Mouse (Mus musculus): ENCODE measurements around the gene Psmd11. TPM values are rescaled to one million over a fixed set of nuclear protein-coding genes. Genes with fewer than 3 reads are reported as not detected.
"Not testable (repeated sequence)": the region's sequence is repeated elsewhere in the genome, so short reads cannot be mapped to it uniquely, and the experiment has no call there.

The Psmd11 gene
- total RNA-seq, 2 experiments from 2014 or later, result 93.8 to 101 TPM

DNA sequence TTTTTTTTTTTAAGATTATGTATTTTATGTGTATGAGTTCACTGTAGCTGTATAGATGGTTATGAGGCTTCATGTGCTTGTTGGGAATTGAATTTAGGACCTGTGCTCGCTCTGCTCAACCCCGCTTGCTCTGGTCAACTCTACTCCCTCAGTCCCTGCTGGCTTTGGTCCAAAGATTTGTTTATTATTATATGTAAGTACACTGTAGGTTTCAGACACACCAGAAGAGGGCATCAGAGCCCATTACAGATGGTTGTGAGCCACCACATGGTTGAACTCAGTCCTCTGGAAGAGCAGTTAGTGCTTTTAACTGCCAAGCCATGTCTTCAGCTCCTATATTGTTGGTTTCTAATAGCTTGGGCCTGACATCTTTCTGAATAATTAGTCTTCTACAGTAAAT lies 21.4 kb downstream of the Psmd11 start:
- DNase-seq (ENCODE audit: low spot score in 2 of 2), result no peak
- no peak overlapping the region for H3K27ac ChIP-seq
- H3K4me3 ChIP-seq, result no peak overlapping the region
- peak; percentile 55 for TF ChIP-seq CTCF (conservative IDR thresholded peaks at IDR 0.05)

DNA sequence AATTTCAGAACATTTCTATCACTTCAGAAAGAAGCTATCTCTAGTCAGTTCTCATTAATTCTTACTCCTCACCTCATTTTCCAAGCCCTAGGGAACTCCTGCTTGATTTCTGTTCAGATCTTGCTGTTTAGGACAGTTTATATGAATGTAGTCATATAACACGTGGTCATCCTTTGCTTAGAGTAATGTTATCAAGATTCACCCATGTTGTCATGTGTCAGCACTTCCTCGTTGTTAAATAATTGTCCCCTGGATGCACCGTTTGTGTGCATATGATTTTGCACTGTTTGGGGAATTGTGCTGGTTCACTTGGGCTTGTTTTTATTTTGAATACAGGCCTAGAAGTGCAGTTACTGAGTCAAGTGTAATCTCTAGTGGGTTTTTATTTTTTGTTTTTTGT lies 23.8 kb downstream of the Psmd11 start:
- DNase-seq (ENCODE audit: low spot score in 2 of 2), result no peak
- Histone ChIP-seq H3K27ac (no peak overlapping the region), H3K4me3 (no peak overlapping the region)
- no peak for TF ChIP-seq CTCF (conservative IDR thresholded peaks at IDR 0.05)

DNA sequence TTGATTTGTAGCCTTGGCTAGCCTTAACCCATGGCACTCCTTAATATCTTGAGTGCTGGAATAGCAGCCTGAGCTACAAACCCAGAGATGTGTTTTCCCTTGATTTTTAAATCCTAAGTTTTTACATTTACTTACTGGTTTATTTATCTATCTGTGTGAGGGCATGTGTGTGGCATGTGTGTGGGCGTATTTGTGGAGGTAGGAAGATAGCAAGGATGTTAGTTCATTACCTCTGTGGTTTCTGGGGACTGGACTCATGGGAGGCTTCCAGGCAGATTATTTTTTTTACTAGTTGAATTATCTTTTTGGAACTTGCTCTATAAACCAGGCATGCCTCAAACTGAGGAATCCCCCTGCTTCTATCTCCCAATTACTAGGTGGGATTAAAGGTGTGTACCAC lies 24.8 kb downstream of the Psmd11 start:
- no peak for DNase-seq (ENCODE audit: low spot score in 2 of 2)
- no peak for TF ChIP-seq CTCF (conservative IDR thresholded peaks at IDR 0.05)
- Histone ChIP-seq H3K4me3 (no peak overlapping the region), H3K27ac (no peak overlapping the region)

DNA sequence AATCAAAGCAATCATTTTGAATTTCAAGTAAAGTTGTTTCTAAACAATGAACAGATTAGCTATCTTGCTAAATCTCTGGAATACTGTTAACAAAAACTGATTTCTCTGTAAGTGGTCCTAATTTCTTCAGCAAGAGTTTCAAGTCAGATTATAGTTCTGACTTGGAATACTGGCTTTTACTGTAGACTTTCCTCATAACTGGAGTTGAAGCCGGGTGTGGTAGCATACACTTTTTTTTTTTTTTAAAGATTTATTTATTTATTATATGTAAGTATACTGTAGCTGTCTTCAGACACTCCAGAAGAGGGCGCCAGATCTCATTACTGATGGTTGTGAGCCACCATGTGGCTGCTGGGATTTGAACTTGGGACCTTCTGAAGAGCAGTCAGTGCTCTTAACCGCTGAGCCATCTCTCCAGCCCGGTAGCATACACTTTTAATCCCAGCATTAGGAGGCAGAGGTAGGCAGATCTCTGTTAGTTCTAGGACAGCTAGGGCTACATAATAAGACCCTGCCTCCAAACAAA lies 35.3 kb downstream of the Psmd11 start:
- not testable (repeated sequence) for H3K27ac ChIP-seq; H3K4me3 ChIP-seq; DNase-seq (ENCODE audit: low spot score in 2 of 2)
- peak; percentile 65 for TF ChIP-seq CTCF (conservative IDR thresholded peaks at IDR 0.05)

DNA sequence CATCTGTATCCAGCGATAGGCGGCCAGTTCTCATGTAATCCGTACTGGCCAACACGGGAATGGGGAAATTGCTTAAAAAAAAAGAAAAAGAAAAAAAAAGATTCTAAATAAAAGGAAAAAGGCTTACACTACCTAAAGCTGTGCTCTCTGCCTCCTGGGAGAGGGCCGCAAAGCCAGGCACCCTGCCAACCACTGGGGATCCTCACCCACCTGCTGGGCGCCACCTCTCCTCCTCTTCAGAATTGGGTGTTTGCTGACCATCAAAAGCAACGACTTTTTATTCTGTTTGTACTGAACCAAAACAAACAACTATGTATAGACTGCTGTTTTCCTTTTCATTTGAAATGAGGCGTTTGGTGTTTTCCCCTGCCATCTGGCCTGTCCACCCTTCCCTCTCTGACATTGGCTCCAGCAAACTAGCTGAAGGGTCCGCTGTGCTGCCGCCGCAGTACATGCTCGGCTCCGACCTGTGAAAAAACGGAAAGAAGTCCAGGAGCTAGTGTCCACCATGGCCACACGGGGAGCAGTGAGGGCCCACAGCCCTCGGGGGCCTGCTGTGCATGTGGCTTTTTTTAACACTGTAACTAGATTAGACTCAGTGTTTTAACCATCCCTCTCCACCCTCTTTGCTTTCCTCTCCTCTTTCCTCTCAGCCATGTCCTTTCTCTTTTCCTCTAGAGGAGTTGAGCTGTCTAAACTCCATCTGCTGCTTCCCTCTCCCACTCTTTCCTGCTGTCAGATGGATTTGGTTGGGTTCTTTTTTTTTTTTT lies 43.6 kb downstream of the Psmd11 start:
- no peak for TF ChIP-seq CTCF (conservative IDR thresholded peaks at IDR 0.05)
- Histone ChIP-seq H3K4me3 (no peak overlapping the region), H3K27ac (peak overlapping the region; percentile 92)
- no peak for DNase-seq (ENCODE audit: low spot score in 2 of 2)

DNA sequence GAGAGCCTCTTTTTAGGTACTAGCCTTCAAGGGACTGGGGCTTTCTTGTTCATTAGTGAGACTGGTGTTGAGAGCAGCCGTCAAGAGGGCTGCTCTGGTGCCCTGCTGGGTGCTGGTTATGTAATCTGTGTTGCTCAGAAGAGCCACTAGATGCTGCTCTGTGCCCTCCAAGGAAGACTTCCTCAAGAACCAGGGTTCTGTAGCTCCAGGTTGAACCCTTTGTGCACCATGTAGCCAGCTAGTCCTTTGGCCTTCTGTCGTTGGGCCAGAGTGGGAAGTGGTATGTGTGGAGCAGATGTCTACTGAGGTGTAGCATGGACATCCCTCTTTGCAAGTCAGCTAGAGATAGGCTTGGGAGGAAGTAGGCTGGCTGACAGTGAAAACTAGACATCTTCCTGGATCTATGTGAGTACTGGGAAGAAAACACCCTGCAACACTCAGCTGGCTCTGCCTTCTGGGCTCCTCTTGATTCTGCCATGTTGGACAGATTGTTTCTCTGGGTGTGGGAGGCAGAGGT lies 45.8 kb downstream of the Psmd11 start:
- H3K27ac ChIP-seq, result peak overlapping the region; percentile 90
- DNase-seq (ENCODE audit: low spot score in 2 of 2), result no peak
- peak; percentile 71 for TF ChIP-seq CTCF (conservative IDR thresholded peaks at IDR 0.05)

DNA sequence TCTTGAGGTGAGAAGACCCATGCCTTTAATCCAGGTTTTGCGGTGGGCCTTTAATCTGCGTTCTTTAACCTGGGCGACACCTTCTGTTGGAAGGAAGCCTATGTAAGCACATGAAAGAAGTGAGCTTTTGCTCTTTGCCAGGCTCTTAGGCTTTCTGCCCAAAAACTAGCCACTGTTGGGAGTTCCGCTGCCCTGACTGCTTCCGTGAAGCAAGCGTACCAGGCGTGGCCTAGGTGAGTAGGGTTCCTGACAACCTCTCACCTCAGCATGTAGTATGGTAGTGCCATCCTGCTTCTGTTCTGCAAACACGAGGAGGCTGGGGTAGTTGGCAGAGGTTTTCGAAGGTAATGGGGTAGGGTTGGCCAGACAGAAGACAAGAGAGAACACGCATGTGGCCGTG lies 46.4 kb downstream of the Psmd11 start:
- TF ChIP-seq CTCF (conservative IDR thresholded peaks at IDR 0.05), result no peak
- no peak for DNase-seq (ENCODE audit: low spot score in 2 of 2)
- peak overlapping the region; percentile 90 for H3K27ac ChIP-seq
- H3K4me3 ChIP-seq, result no peak overlapping the region

More for the DNA sequence above, 45.8 kb downstream of the Psmd11 start:
- H3K4me3 ChIP-seq, result no peak overlapping the region

DNA sequence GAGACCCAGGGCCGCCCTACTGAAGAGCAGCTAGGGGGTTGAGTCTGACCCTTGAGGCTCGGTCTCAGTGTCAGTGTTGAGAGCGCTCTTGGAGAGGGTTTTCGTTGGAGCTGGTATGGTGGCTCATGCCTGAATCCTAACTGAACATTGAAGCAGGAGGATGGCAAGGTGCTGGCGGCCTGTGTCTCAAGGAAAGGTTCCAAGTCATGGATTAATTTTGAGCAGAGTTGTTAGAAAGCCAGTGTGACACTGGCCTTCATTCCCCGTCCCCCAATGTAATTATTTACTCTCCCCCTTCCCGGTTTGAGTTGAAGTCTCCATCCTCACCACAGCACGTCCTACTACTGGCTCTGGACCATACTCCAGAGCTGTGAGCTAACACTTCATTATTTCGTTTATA lies 47.1 kb downstream of the Psmd11 start:
- DNase-seq (ENCODE audit: low spot score in 2 of 2), result no peak
- no peak for TF ChIP-seq CTCF (conservative IDR thresholded peaks at IDR 0.05)
- no peak overlapping the region for H3K4me3 ChIP-seq
- H3K27ac ChIP-seq, result peak overlapping the region; percentile 90; the same call in 1 of the 2 replicates

DNA sequence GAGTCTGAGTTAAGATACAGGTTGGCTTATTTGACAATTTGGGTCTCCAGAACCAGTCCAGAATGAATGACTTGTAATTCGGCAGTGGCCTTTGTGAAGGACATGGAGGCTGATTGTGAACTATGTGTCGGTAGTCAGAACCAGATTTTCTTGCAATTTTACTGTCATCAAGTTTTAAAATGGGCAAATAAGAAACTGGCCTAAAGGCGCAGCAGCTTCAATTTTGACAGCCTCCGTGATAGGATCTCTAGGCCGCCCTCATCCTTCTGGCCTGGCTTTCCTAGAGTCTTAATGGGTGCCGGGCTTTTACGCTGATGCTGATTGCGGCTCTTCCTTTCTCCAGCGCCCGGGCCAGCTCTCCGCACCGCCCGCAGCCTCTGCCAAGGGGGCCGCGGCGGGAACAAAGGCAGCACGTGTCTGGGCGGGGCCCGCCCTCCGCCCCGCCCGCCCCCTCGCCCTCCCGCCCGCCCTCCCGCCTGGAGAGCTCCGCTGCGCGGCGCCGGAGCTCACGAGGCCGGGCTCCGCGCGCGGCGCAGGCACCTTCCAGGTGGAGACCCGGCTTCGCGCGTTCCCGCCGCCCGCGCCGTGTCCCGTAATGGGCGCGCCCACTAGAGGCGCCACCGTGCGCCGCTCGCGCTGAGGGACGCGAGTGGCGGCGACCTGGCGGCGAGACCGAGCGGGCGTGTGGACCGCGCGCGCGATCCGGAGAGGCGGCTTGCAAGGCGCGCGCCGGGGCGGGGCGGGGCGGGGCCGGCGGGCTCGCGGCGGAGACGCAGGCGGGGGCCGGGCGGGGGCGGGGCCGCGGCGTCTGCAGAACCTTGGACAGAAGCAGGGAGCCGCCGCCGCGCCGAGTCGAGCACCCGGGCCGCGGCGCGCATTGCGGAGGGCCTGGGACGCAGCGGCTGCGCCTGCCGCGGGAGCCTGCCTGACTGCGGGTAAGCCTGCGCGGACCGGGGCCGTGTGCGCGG lies 48.1 kb downstream of the Psmd11 start, which contains the start of gene Cdk5r1:
Gene Cdk5r1, plus strand, starts transcription at position 802 of the 968 bp plus-strand sequence.
- peak; percentile 68 for TF ChIP-seq CTCF (conservative IDR thresholded peaks at IDR 0.05)
- H3K4me3 ChIP-seq, result peak within 1 kb of the TSS; percentile 92
- peak; percentile 87 to 90 for DNase-seq (ENCODE audit: low spot score in 2 of 2)
- peak within 1 kb of the TSS; percentile 93 for H3K27ac ChIP-seq

DNA sequence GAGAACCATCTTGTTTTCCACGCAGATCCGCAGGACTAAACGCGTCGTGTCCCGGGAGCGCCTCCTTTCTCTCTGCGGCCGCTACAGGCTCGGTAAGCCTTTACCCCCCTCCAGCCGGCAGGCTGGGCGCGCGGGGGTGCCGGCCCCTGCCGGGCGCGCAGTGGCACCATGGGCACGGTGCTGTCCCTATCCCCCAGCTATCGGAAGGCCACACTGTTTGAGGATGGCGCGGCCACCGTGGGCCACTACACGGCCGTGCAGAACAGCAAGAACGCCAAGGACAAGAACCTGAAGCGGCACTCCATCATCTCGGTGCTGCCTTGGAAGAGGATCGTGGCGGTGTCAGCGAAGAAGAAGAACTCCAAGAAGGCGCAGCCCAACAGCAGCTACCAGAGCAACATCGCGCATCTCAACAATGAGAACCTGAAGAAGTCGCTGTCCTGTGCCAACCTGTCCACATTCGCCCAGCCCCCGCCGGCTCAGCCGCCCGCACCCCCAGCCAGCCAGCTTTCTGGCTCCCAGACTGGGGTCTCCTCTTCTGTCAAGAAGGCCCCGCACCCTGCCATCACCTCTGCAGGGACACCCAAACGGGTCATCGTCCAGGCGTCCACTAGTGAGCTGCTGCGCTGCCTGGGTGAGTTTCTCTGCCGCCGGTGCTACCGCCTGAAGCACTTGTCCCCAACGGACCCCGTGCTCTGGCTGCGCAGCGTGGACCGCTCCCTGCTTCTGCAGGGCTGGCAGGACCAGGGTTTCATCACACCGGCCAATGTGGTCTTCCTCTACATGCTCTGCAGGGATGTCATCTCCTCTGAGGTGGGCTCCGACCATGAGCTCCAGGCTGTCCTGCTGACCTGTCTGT lies 49.2 kb downstream of the Psmd11 start:
- Histone ChIP-seq H3K27ac (peak overlapping the region; percentile 93), H3K4me3 (peak overlapping the region; percentile 92)
- DNase-seq (ENCODE audit: low spot score in 2 of 2), result no peak
- TF ChIP-seq CTCF (conservative IDR thresholded peaks at IDR 0.05), result no peak

DNA sequence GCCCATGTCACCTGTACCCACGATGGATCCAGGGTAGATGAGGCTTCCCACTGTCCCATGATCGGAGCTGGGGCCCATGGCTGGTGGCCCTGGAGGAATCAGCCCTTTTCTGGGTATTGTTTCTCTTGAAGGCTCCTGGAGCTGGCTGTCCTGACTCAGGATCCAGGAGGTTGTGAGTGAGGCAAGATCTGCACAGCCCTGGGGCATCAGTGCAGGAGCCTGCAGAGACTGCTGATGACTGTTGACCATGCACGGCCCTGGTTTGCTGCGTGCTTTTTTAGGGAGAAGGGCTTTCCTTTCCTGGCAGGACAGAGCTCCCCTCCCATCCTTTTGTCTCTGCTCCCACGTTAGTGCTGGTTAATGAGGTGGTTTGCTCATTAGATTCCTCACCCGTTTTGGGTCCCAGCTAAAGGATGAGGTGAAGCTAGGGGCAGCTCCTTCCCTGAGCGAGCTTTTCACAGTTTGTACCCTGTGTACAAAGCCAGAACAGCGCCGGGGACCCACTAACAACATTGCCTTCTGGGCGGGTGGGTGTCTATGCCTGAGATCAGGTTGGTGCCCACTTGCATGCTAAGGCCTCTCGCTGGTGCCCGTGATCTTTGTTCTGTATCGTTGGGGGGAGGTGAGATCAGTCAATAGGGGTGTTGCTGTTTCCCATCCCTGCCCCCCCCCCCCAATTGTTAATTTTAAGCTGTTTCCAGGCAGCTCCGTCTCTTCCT lies 50.4 kb downstream of the Psmd11 start:
- no peak for DNase-seq (ENCODE audit: low spot score in 2 of 2)
- Histone ChIP-seq H3K4me3 (peak overlapping the region; percentile 92), H3K27ac (peak overlapping the region; percentile 93)
- no peak for TF ChIP-seq CTCF (conservative IDR thresholded peaks at IDR 0.05)
